Mouse (Mus musculus) MEL (cell line): ENCODE data around the gene G6pd2. TPM values are rescaled to one million over a fixed set of nuclear protein-coding genes. Genes with fewer than 3 reads are reported as not detected.

Experiments used
- DNase-seq: peaks from one replicate; pipeline ENCODE4 v3.0.0; 2011; ENCODE audit warnings: low read depth, low spot score
- H3K27ac ChIP-seq: 2 replicates; pipeline ENCODE4 v1.5.1; 2012; ENCODE audit warnings: low read depth, mild to moderate bottlenecking, control low read depth, low read length, moderate library complexity; ENCODE audit not compliant: control insufficient read depth
- H3K27me3 ChIP-seq, 2 experiments: fragments of 150-350 bp in 1 of 2; sonication (generic) in 1 of 2; 2 replicates each; pipeline ENCODE4 v1.6.1; 2012; ENCODE audit warnings: low read length in 2 of 2, mild to moderate bottlenecking in 2 of 2, improper control_type of control experiment in 1 of 2, moderate library complexity in 1 of 2; ENCODE audit not compliant: insufficient read depth in 2 of 2, control insufficient read depth in 1 of 2
- H3K36me3 ChIP-seq, 2 experiments: 2 replicates each; pipeline ENCODE4 v1.6.1; 2012 to 2014; ENCODE audit warnings: low read length in 2 of 2, improper control_type of control experiment in 1 of 2, inconsistent platforms in 1 of 2, mild to moderate bottlenecking in 1 of 2; ENCODE audit not compliant: insufficient read depth in 2 of 2, control insufficient read depth in 1 of 2
- H3K4me1 ChIP-seq, 2 experiments: fragments of 150-350 bp in 1 of 2; sonication (generic) in 1 of 2; 2 replicates each; pipeline ENCODE4 v1.6.1; 2012; ENCODE audit warnings: low read length in 2 of 2, improper control_type of control experiment in 1 of 2, mild to moderate bottlenecking in 1 of 2; ENCODE audit not compliant: insufficient read depth in 2 of 2, control insufficient read depth in 1 of 2
- H3K4me3 ChIP-seq, 2 experiments: fragments of 150-350 bp in 1 of 2; sonication (generic) in 1 of 2; 2 replicates each; pipeline ENCODE4 v1.5.1; 2012; ENCODE audit warnings: low read depth in 2 of 2, low read length in 2 of 2, mild to moderate bottlenecking in 2 of 2, moderate library complexity in 2 of 2, control low read depth in 1 of 2, improper control_type of control experiment in 1 of 2; ENCODE audit not compliant: control insufficient read depth in 1 of 2, insufficient read depth in 1 of 2
- H3K79me2 ChIP-seq: 2 replicates; pipeline ENCODE4 v1.6.1; 2012; ENCODE audit warnings: mild to moderate bottlenecking, low read length, moderate library complexity; ENCODE audit not compliant: control insufficient read depth, poor library complexity, insufficient read depth
- H3K9ac ChIP-seq: 2 replicates; pipeline ENCODE4 v1.6.1; 2012; ENCODE audit warnings: low read depth, mild to moderate bottlenecking, control low read depth, low read length, moderate library complexity; ENCODE audit not compliant: control insufficient read depth, poor library complexity, severe bottlenecking
- H3K9me3 ChIP-seq: fragments of 150-350 bp; sonication (generic); replicated peaks from 2 replicates; pipeline ENCODE4 v1.6.1; 2012; ENCODE audit warnings: mild to moderate bottlenecking, low read length, improper control_type of control experiment, moderate library complexity; ENCODE audit not compliant: insufficient read depth
- CHD2 ChIP-seq: IDR thresholded peaks from 2 replicates; pipeline ENCODE4 v1.6.1; 2011; ENCODE audit warnings: low read length, improper control_type of control experiment
- CTCF ChIP-seq, 3 experiments: IDR thresholded peaks in 2 of 3; conservative IDR thresholded peaks in 1 of 3; 2 replicates each; pipeline ENCODE4 v1.5.1; 2011 to 2012; ENCODE audit warnings: low read length in 3 of 3, low read depth in 2 of 3, mild to moderate bottlenecking in 2 of 3, improper control_type of control experiment in 1 of 3, inconsistent platforms in 1 of 3, mixed read lengths in 1 of 3, moderate library complexity in 1 of 3; ENCODE audit not compliant: control insufficient read depth in 1 of 3, insufficient read depth in 1 of 3, poor library complexity in 1 of 3, severe bottlenecking in 1 of 3
- E2F4 ChIP-seq: IDR thresholded peaks from 2 replicates; pipeline ENCODE4 v1.6.1; 2011; ENCODE audit warnings: low read depth, low read length, improper control_type of control experiment, borderline replicate concordance
- GABPA ChIP-seq: IDR thresholded peaks from 2 replicates; pipeline ENCODE4 v1.6.1; 2012; ENCODE audit warnings: low read depth, mild to moderate bottlenecking, inconsistent platforms, low read length, improper control_type of control experiment, moderate library complexity
- GATA1 ChIP-seq: IDR thresholded peaks from 2 replicates; pipeline ENCODE4 v1.6.1; 2011; ENCODE audit warnings: low read depth, low read length, improper control_type of control experiment
- HCFC1 ChIP-seq: IDR thresholded peaks from 2 replicates; pipeline ENCODE4 v1.6.1; 2012; ENCODE audit warnings: low read depth, mild to moderate bottlenecking, inconsistent platforms, low read length, improper control_type of control experiment, moderate library complexity
- JUND ChIP-seq: IDR thresholded peaks from 2 replicates; pipeline ENCODE4 v1.6.1; 2011; ENCODE audit warnings: low read depth, mild to moderate bottlenecking, improper control_type of control experiment, low read length
- KAT2A ChIP-seq: conservative IDR thresholded peaks from 2 replicates; pipeline ENCODE4 v1.6.1; 2012; ENCODE audit warnings: low read depth, low read length, improper control_type of control experiment, inconsistent platforms
- MAFK ChIP-seq: IDR thresholded peaks from 2 replicates; pipeline ENCODE4 v1.6.1; 2011; ENCODE audit warnings: low read depth, mild to moderate bottlenecking, low read length, improper control_type of control experiment, borderline replicate concordance
- MAZ ChIP-seq: IDR thresholded peaks from 2 replicates; pipeline ENCODE4 v1.6.1; 2012; ENCODE audit warnings: low read depth, mild to moderate bottlenecking, inconsistent platforms, low read length, improper control_type of control experiment
- MEF2A ChIP-seq: IDR thresholded peaks from 2 replicates; pipeline ENCODE4 v1.6.1; 2014; ENCODE audit warnings: low read depth, mild to moderate bottlenecking, inconsistent platforms, low read length, improper control_type of control experiment; ENCODE audit not compliant: poor library complexity, insufficient replicate concordance, severe bottlenecking; ENCODE audit errors: extremely low read depth
- MXI1 ChIP-seq: IDR thresholded peaks from 2 replicates; pipeline ENCODE4 v1.6.1; 2011; ENCODE audit warnings: mild to moderate bottlenecking, low read depth, low read length, improper control_type of control experiment
- MYB ChIP-seq: IDR thresholded peaks from 2 replicates; pipeline ENCODE4 v1.6.1; 2011; ENCODE audit warnings: mild to moderate bottlenecking, low read depth, low read length, improper control_type of control experiment
- NELFE ChIP-seq: IDR thresholded peaks from 2 replicates; pipeline ENCODE4 v1.6.1; 2011; ENCODE audit warnings: low read depth, low read length, improper control_type of control experiment
- NRF1 ChIP-seq: IDR thresholded peaks from 2 replicates; pipeline ENCODE4 v1.6.1; 2014; ENCODE audit warnings: low read depth, mild to moderate bottlenecking, inconsistent platforms, low read length, improper control_type of control experiment, moderate library complexity; ENCODE audit not compliant: poor library complexity, insufficient read depth, severe bottlenecking
- POLR2A ChIP-seq, 2 experiments: IDR thresholded peaks; 2 replicates each; pipeline ENCODE4 v1.6.1; 2011 to 2012; ENCODE audit warnings: low read length in 2 of 2, mild to moderate bottlenecking in 2 of 2, control low read depth in 1 of 2, improper control_type of control experiment in 1 of 2, low read depth in 1 of 2, moderate library complexity in 1 of 2; ENCODE audit not compliant: control insufficient read depth in 1 of 2, insufficient read depth in 1 of 2, poor library complexity in 1 of 2
- POLR2AphosphoS2 ChIP-seq: IDR thresholded peaks from 2 replicates; pipeline ENCODE4 v1.6.1; 2011; ENCODE audit warnings: low read length, improper control_type of control experiment
- SIN3A ChIP-seq: IDR thresholded peaks from 2 replicates; pipeline ENCODE4 v1.6.1; 2012; ENCODE audit warnings: low read length, improper control_type of control experiment, inconsistent platforms
- SMC3 ChIP-seq: IDR thresholded peaks from 2 replicates; pipeline ENCODE4 v1.6.1; 2011; ENCODE audit warnings: low read depth, low read length, improper control_type of control experiment
- TAL1 ChIP-seq: IDR thresholded peaks from 2 replicates; pipeline ENCODE4 v1.6.1; 2012; ENCODE audit warnings: mild to moderate bottlenecking, inconsistent platforms, low read length, moderate library complexity, mixed read lengths
- TBP ChIP-seq: IDR thresholded peaks from 2 replicates; pipeline ENCODE4 v1.8.0; 2011; ENCODE audit warnings: low read depth, low read length, improper control_type of control experiment
- TCF12 ChIP-seq: IDR thresholded peaks from 2 replicates; pipeline ENCODE4 v1.6.1; 2014; ENCODE audit warnings: low read depth, mild to moderate bottlenecking, inconsistent platforms, low read length, improper control_type of control experiment, moderate library complexity
- UBTF ChIP-seq: IDR thresholded peaks from 2 replicates; pipeline ENCODE4 v1.6.1; 2012; ENCODE audit warnings: low read depth, mild to moderate bottlenecking, inconsistent platforms, low read length, improper control_type of control experiment, moderate library complexity, borderline replicate concordance; ENCODE audit not compliant: insufficient read depth
- USF1 ChIP-seq: IDR thresholded peaks from 2 replicates; pipeline ENCODE4 v1.6.1; 2014; ENCODE audit warnings: low read depth, mild to moderate bottlenecking, inconsistent platforms, low read length, improper control_type of control experiment, moderate library complexity
- ZKSCAN1 ChIP-seq: IDR thresholded peaks from 2 replicates; pipeline ENCODE4 v1.6.1; 2012; ENCODE audit warnings: low read depth, mild to moderate bottlenecking, inconsistent platforms, low read length, improper control_type of control experiment, moderate library complexity
- ZNF384 ChIP-seq: IDR thresholded peaks from 2 replicates; pipeline ENCODE4 v1.6.1; 2012; ENCODE audit warnings: low read depth, mild to moderate bottlenecking, inconsistent platforms, low read length, improper control_type of control experiment
- polyA plus RNA-seq, 2 experiments: library from polyadenylated mRNA; stranded (reverse) in 1 of 2; unstranded in 1 of 2; fragments of >175 nt in 1 of 2; fragments of >200 nt in 1 of 2; gene quantifications; 2 replicates each; pipeline versions ENCODE4 v1.2.1 to v1.2.4; 2012; ENCODE audit warnings: low replicate concordance in 2 of 2, low read depth in 1 of 2; ENCODE audit not compliant: insufficient read length in 2 of 2, insufficient read depth in 1 of 2, missing spikeins in 1 of 2
- total RNA-seq: library from RNA; depleted of rRNA; stranded (reverse); fragments of 300-350 nt; gene quantifications from 2 replicates; pipeline ENCODE4 v1.2.3, GENCODE M21; 2012

The G6pd2 gene
- total and polyA plus RNA-seq, 3 experiments, result not detected

GRCm38 (mm10) chr5:61832935-61833551 lies 24.4 kb downstream of the G6pd2 start:
- TF ChIP-seq SMC3 (no peak), JUND (no peak), SIN3A (no peak), GABPA (no peak), POLR2AphosphoS2 (no peak), POLR2A (IDR thresholded peaks at IDR 0.05; ENCODE audit: control insufficient read depth in 1 of 2, insufficient read depth in 1 of 2, low read depth in 1 of 2, low read length in 2 of 2, poor library complexity in 1 of 2) (no peak), CTCF (IDR thresholded peaks at IDR 0.05 in 2 of 3, conservative IDR thresholded peaks at IDR 0.05 in 1 of 3; ENCODE audit: control insufficient read depth in 1 of 3, insufficient read depth in 1 of 3, low read depth in 2 of 3, low read length in 3 of 3, poor library complexity in 1 of 3, severe bottlenecking in 1 of 3) (no peak), MAFK (no peak), UBTF (no peak), E2F4 (no peak), USF1 (no peak), TAL1 (no peak), NRF1 (no peak), MAZ (no peak), MEF2A (no peak), TCF12 (no peak), ZNF384 (no peak), MYB (no peak), KAT2A (no peak)
- TF ChIP-seq, all 39 proteins: peak for 0
- H3K36me3 ChIP-seq, result no peaks in the 10 kb centered on the region
- DNase-seq, result no peak

GRCm38 (mm10) chr5:61843891-61844290 lies 35.3 kb downstream of the G6pd2 start:
- H3K4me1 ChIP-seq, result no peaks in the 10 kb centered on the region
- H3K36me3 ChIP-seq, result no peaks in the 10 kb centered on the region
- no peaks in the 10 kb centered on the region for H3K27me3 ChIP-seq
- no peaks in the 10 kb centered on the region for H3K79me2 ChIP-seq
- no peak overlapping the region for H3K4me3 ChIP-seq
- no peak for DNase-seq
- H3K9ac ChIP-seq, result no peak overlapping the region
- no peaks in the 10 kb centered on the region for H3K9me3 ChIP-seq
- TF ChIP-seq MXI1, result no peak
- no peak for TF ChIP-seq SIN3A
- no peak for TF ChIP-seq TBP
- no peak for TF ChIP-seq CHD2
- no peak for TF ChIP-seq POLR2A (IDR thresholded peaks at IDR 0.05; ENCODE audit: control insufficient read depth in 1 of 2, insufficient read depth in 1 of 2, low read depth in 1 of 2, low read length in 2 of 2, poor library complexity in 1 of 2)
- no peak for TF ChIP-seq NELFE
- TF ChIP-seq SMC3, result no peak
- no peak for TF ChIP-seq MEF2A
- no peak for TF ChIP-seq MAZ
- TF ChIP-seq ZKSCAN1, result no peak
- TF ChIP-seq GATA1, result no peak
- no peak for TF ChIP-seq HCFC1
- no peak overlapping the region for H3K27ac ChIP-seq

More at GRCm38 (mm10) chr5:61832935-61833551, 24.4 kb downstream of the G6pd2 start:
- H3K9me3 ChIP-seq, result no peaks in the 10 kb centered on the region
- no peak overlapping the region for H3K27ac ChIP-seq
- H3K79me2 ChIP-seq, result no peaks in the 10 kb centered on the region
- no peaks in the 10 kb centered on the region for H3K27me3 ChIP-seq
- H3K4me3 ChIP-seq, result no peak overlapping the region
- no peak overlapping the region for H3K9ac ChIP-seq
- no peaks in the 10 kb centered on the region for H3K4me1 ChIP-seq
